Mouse (Mus musculus): ENCODE data around the gene Irf2bp1.
A peak's percentile ranks its signal among the peaks of the same experiment; 100 is the strongest.

Gene Irf2bp1

DNA sequence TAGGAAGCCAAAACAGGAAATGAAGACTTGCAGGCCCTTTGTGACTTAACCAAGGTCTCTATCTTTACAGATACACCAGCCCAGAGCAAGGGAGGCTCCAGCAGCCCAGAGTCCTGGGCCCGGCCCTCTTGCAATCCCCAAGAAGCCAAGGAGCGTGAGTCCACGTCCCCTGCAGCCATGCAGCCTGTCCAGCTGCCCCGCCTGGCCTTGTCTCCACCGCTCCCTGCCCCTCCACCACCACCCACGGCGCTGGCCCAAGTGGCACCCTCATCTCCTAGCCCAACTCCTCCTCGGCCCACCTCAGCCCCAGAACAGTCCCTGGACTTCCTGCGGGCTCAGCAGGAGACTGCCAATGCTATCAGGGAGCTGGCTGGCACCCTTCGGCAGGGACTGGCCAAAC lies 3.4 kb upstream of the Irf2bp1 start:
- ATAC-seq (ENCODE audit: low TSS enrichment) = no peak

DNA sequence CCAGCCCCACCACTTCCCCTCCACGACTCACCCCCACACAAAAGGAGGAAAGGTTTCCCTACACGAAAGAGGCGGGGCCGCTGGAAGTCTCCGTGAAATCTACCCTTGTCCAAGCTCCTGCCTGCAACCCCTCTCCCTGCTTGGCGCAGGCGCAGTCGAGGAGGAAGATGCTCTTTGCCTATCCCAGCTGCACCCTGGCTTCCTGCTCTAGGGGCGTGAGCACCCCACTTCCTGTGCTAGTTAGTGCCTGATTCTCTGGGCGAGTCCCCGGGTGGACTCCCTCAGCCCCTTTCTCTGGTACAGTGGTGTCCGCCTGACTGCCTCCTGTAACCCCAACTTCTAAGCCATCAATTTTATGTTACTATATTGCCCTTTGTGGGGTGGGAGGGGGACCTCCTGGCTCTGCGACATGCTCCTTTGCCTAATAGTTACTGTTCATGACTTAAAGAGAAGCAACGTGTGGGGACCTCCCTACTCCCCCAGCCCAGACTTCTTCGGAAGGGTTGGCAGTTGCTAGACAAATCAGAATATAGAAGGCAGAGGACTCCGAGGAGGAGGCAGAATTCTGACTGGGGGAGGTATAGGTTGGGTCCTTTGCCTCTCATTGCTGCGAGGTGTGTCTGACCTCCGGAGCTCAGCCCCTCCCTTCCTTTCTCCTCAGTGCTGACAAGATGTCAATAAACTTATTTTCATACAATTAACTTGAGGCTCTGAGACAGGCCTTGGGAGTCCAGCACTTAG lies 2.6 kb upstream of the Irf2bp1 start:
- ATAC-seq (ENCODE audit: low TSS enrichment) = no peak

DNA sequence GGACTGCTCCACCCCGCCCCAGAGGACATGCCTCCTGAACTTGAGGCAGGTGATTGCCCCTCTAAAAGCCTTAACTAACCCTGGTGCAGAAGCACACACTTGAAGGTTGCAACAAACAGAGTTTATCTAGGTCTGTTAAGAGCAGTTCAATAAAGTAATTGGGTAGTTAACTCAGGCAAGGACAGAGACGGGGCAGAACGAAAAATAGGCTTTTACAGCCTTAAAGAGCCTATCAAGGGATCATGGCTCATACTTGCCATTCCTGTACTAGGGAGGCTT lies 2.1 kb upstream of the Irf2bp1 start:
- no peak for ATAC-seq (ENCODE audit: low TSS enrichment)

DNA sequence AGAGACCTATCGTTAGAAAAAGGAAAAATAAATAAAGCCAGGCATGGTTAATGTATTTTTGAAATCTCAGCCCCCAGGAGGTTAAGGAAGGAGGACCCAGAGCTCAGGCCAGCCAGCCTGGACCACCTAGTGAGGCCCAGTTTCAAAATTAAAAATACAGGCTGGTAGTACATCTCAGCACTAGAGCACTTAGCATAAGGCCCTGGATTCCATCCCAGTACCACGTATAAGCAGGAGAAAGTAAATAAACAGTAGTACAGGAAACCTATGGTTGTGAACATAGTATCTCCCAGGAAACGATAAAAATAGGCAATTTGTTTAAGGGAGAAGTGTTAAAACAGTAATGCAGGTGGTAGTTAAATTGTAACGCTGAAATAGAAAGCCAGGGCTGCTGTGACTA lies 1.7 kb upstream of the Irf2bp1 start:
- ATAC-seq (ENCODE audit: low TSS enrichment) = no peak

DNA sequence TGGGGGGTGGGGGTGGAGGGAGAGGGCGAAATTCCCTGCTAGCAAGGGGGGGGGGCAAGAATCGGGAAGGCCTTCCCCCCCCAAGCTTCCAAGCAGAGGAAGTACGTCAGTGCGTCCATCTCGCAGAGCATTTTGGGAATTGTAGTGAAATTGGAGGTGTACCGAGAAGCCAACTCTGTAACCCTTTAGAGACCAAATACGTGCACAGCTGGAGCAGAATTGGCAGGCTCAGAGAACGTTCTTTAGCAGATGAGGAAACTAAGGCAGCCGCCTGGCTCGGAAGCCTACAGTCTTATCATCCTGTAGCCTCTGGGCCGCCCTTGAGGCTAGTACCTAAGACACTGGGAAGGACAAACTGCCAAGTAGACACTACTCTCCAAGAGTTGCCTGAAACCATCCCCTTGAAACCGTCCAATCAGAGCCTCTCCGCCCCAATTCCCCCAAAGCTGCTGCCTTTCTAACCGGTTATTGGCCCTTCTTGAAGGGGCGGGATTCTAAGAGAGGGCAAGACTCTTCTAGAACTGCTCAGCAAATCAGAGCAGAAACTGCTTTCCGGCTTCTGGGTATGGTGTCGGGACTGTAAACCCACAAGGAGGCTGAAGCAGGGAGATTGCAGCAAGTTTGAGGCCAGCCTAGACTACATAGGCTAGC lies 871 bp upstream of the Irf2bp1 start:
- peak; percentile 60 for ATAC-seq (ENCODE audit: low TSS enrichment)

DNA sequence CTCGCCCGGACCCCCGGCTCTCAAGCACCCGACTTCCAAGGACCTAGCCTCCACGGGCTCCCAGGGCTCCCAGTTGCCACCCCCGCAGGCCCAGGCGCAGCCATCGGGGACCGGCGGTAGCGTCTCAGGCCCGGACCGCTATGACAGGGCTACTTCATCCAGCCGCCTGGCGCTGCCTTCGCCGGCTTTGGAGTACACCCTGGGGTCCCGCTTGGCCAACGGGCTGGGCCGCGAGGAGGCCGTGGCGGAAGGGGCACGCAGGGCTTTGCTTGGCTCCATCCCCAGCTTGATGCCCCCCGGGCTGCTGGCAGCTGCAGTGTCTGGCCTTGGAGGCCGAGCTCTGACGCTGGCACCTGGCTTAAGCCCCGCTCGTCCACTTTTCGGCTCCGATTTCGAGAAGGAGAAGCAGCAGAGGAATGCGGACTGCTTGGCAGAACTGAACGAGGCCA lies 811 bp downstream of the Irf2bp1 start:
- ATAC-seq (ENCODE audit: low TSS enrichment) = no peak

DNA sequence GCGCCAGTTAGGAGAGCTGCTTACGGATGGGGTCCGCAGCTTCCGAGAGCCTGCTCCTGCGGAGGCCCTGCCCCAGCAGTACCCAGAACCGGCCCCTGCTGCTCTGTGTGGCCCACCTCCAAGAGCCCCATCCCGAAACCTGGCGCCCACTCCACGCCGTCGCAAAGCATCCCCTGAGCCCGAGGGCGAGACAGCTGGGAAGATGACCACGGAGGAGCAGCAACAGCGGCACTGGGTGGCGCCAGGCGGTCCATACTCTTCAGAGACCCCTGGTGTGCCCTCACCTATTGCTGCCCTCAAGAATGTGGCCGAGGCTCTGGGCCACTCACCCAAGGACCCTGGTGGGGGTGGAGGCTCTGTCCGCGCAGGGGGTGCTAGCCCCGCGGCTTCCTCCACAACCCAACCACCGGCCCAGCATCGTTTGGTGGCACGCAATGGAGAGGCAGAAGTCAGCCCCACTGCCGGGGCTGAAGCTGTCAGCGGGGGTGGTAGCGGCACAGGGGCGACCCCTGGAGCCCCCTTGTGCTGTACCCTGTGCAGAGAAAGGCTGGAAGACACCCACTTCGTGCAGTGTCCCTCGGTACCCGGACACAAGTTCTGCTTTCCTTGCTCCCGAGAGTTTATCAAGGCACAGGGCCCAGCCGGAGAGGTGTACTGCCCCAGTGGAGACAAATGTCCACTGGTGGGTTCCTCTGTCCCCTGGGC lies 1.7 kb downstream of the Irf2bp1 start:
- no peak for ATAC-seq (ENCODE audit: low TSS enrichment)

DNA sequence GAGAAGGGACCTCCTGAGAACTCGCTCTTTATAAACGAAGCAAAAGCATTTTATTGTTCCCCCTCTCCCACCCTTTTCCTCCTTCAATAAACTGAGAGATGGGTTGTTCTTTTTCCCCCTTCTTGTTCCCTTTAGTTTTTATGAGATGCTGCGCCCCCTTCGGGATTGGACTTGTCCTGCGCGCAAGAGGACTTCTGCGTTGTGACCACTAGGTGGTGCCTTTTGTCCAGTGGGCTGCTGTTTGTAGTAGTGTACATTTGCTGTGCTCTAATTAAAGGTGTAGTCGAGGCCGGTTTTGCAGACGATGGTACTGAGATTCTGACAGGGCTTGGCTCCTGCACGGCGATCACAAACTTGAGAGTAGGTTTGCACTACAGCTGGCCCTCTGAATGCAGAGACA lies 2.6 kb downstream of the Irf2bp1 start:
- ATAC-seq (ENCODE audit: low TSS enrichment) = no peak

DNA sequence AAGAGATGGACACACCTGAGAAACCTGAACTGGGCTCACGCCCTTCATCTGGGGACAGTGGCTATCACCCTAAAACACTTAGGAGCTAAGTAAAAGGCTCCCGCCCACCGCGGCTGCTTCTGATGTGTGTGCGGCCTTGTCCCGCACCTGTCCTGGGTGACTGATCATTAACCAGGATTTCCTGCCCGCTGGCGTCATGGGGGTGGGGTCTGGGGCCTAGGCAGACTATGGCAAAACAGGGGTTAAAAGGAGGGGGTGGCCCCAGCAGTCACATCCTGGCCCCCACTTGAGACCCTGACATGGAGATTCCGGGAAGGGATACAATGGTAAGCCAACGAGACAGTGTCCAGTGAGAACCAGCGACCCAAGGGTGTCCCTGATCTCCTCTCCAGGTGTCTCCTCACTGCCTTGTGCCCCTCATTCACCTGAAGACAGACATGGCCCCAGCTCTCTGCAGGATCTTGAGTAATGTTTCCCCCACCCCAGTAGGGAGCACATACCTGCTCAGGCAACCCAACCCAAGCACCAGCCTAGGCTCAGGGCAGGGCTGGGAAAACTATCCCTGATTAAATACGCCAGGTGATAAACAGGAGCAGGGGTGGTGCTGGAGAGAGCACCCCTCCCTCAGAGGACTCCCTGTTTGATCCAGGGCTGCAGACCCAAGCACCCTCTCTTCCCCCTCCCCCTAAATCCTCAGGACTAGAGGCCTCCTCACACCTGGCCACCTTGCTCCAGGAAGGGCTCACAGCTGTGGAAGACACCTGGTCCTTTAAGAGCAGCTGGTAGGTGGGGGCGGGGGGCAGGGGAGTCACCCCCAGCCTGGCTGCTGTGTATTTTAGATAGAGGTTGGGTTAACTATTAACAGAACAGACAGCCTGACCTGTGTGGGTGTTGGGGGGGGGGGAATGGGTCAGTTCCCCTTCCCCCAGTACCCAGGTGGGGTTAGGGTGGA lies 3.5 kb downstream of the Irf2bp1 start:
- ATAC-seq (ENCODE audit: low TSS enrichment) = no peak

DNA sequence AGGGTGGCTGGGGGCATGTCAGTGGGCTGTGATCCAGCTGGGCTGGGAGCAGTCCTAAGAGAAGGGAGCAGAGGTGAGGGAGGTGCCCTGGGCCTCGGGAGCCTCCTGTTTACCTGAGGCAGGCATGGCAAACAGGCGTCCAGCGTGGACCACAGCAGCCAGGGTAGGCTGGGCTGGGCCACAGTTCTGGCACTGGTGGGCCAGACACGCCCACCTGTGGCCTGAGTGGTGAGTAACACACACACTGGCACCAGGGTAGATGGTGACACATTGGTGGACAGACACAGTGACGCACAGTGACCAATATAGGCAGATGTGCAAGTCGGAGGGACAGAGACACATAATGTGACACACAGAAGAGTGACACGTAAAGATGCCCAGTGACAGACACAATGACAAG lies 6.7 kb downstream of the Irf2bp1 start:
- no peak for ATAC-seq (ENCODE audit: low TSS enrichment)

DNA sequence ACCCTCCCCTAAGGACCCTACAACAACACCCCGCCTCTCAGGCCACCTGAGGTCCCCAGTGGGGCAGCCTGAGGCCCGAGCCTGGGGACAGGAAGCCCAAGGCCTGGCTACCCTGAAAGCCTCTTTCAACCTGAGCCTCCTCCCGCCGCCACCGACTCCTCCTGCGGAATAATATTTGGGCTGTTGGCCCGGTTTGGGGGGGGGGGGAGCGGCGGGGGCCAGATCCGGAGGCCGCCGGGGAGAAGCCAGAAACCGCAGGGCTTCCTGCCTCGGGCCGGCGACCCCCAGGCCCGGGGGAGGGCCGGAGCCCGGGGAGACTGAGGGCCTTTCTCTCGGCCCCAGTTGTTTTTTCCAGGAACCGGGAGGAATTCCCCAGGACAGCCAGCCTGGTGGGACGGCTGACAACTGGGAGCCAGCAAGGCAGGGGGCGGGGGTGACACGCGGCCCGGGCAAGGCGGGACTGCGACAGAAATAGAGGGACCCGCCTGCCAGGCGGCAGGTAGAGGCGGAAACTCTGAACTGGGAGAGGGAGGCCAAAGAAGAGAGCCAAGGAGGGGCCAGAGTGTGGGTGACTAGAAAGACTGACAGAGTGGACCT lies 8.3 kb downstream of the Irf2bp1 start:
- no peak for ATAC-seq (ENCODE audit: low TSS enrichment)

DNA sequence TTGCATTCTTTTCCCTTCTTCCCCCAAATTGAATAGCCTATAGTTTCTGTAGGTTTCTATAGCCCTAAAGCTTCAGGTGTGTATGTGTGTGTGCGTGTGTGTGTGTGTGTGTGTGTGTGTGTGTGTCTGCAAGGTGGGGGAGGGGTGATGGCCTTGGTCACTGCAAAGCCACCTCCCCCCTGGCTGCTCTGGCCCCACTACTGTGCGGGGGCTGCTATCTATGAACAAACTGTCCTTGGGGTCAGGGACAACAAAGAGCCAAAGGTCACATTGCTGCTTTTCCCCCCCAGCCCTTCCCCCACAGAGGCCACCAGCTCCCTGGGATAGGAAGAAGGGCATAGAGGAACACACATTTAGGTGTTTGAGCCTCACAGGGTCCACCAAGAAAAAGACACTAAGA lies 9.0 kb downstream of the Irf2bp1 start:
- no peak for ATAC-seq (ENCODE audit: low TSS enrichment)

DNA sequence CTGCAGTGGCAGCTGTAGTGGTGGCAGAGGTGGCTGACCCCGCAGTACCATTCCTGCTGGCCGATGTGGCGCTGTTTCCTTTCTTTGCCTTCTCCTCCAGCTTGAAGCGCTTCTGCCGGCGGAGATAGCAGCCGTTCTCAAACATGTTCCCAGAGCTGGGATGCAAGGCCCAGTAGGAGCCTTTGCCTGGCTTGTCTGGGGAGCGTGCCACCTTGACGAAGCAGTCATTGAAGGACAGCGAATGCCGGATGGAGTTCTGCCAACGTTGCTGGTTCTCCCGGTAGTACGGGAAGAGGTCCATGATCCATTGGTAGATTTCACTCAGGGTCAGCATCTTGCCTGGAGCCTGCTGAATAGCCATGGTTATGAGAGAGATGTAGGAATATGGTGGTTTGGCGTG lies 10.6 kb downstream of the Irf2bp1 start:
- ATAC-seq (ENCODE audit: low TSS enrichment) = no peak

DNA sequence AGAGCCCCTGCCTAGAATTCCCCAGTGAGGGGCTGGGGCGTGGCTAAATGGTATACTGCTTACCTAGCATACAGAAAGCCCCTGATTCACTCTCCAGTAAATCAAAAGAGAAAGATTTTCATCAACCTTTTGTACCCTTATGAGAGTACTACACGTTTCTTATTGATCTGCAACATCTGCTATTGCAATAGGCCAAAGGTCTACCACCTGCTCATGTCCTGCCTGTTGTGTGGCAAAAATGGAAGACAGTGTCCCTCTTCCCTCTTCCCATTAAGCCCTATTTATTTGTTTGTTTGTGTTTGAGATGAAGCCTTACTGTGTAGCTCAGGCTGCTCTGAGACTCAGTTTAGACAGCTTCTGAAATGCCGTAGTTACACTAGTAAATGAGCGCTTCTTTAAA lies 12.2 kb downstream of the Irf2bp1 start:
- ATAC-seq (ENCODE audit: low TSS enrichment) = no peak

DNA sequence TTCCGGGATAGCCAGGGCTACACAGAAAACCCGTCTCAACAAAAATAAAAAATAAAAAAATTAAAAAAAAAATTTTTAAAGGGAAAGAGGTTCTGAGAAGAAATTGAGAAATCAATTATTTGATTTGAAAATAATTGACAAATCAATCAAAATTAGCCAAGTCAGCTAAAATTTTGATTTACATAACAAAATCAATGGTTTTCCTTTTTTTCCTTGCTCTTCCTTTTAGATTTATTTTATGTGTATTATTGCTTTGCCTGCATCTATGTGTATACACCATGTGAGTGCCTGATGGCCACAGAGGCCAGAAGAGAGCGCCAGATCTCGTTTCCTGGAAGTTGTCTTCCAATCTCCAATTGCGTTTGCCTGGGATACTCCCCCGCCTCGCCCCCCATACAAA lies 14.1 kb downstream of the Irf2bp1 start:
- no peak for ATAC-seq (ENCODE audit: low TSS enrichment)

DNA sequence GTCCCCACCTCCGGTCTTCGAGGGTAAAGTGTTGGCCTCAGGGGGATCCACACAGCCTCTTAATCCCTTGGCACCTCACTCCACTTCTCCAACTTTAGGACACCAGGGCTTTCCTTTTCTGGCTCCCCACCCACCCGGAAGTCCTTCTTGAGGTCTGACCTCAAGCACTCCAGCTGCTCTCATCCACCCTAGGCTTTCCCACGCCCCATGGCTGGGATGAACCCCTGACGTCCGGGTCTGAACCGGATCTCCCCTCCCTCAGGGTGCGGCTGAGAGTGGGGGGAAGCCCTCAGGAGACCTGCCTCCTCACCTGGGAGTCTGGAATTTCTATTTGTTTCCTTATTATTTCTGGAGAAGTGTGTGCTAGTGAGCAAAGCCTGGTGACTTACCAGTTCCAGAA lies 17.2 kb downstream of the Irf2bp1 start:
- no peak for ATAC-seq (ENCODE audit: low TSS enrichment)

DNA sequence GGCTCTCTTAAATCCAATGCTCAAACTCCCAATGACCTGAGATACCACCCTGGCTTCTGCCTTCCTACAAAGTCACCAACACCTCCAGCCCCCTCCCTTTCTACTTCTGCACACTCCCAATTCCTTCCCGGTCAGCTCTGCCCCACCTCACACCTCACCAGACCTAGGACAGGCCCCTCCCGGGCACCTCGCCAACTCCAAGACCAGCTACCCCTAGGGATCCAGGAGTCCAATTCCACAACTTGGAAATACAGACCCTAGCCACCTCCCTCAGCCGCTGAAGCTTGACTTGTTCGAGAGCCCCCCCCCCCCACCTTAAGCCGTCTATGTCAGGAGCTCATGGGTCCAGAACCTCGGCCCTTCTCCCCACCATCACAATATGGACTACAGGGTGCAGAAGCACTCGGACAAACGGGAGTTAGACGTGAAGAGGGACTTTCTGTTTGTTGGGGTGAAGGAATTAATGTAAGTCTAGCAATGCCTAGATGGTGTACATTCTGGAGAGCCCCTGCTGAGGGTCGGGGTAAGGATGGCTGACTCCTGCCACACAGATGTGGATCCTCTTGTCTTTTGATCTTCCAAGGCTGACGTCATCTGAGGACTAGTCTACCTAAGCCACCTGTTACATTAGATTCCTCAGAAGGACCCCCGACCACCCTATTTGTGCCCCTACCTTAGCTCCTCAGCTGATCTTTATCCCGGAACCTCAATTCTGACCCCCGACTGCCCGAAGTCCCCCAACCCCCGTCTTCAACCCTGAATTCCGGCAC lies 18.5 kb downstream of the Irf2bp1 start:
- ATAC-seq (ENCODE audit: low TSS enrichment) = no peak

DNA sequence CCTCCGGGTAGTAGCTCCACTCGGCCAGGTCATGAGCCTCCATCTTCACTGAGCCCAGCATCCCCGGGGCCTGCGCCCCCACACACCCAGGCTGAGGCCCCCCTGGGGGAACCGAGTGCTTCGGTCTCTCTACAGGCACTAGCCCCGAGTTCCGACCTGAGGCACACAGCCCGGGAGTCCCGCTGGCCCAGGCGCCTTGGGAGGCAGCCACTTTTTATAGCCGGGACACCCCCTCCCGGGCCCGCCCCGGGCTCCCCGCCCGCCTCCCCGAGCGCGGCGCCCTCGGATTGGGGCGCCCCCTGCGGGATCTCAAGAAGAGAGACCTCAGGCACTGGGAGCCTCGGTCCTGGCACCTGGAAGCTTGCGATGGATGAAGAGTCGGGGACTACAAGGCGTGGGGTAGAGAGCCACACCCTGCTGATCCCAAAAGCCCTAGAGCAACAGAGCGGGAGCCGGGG lies 19.5 kb downstream of the Irf2bp1 start, which contains the start of gene Foxa3:
TSS of gene Foxa3 (minus strand) at position 182 of the 458 bp plus-strand sequence.
- no peak for ATAC-seq (ENCODE audit: low TSS enrichment)

DNA sequence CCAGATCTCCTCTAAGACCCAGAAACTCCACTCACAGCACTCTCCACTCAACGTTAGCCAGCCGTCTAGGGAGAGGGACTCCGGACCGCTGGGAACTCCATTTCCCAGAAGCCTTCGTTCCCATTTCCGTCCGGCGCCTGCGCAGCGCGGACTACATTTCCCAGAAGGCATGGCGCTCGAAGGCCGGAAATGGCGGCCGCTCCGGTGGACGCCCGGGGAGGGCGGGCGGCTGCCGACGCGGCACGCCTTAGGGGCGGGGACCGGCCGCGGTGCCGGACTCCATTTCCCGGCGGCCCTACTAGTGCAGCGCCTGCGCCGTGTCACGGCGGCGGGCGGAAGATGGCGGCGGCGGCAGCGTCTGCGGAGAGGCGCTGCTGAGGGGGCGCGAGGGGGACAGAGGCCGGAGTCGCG lies 20.3 kb downstream of the Irf2bp1 start, which contains the start of gene Sympk:
TSS of gene Sympk (plus strand) at position 282 of the 411 bp plus-strand sequence.
- peak; percentile 91 for ATAC-seq (ENCODE audit: low TSS enrichment)

DNA sequence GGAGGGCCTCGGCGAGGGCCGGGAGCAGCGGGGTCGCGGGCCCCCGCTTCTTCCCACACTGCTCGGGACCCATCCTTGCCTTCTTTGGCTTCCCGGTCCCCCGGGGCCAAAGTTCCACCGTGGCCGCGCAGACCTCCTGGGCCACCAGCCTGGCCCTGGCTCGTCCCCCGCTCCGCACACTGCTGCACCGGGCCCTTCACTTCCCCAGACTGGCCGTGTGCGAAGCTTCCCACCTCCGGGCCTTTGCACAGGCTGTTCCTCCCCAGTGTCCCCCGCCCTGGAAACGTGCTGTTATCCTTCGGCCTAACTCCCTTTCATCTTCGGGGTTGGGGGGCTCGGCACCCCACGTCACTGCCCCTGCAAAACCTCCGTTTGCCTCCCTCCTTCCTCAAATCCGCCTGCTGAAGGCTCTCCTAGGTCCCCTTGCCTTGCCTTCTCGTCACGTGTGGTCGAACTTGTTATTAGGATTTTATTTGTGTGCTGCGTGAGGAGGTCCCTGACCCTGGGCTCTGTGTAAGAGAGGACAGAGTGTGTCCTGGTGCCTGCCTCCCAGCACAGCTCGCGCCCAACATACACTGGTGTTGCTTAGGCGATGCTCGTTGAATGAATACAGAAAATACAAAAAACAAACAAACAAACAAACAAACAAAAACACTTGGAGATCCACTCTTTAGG lies 20.9 kb downstream of the Irf2bp1 start:
- ATAC-seq (ENCODE audit: low TSS enrichment) = peak; percentile 24; the same call in 1 of the 2 replicates
